Mouse (Mus musculus) neural tube, embryonic 11.5 days (tissue): ENCODE data around the gene Limd1. TPM values are rescaled to one million over a fixed set of nuclear protein-coding genes. Genes with fewer than 3 reads are reported as not detected.
A peak's percentile ranks its signal among the peaks of the same experiment; 100 is the strongest.

Source experiments
- ATAC-seq: fragments of 200-750 bp; cut with Nextera tagmentation; 2 replicates; pipeline ENCODE4 v1.8.0; 2017; ENCODE audit warnings: moderate number of reproducible peaks, mild to moderate bottlenecking, moderate TSS enrichment, moderate library complexity; ENCODE audit not compliant: insufficient read depth, low FRiP score, low TSS enrichment
- DNase-seq: peaks from one replicate; pipeline ENCODE4 v3.0.0-alpha.2; 2015; ENCODE audit warnings: low spot score
- H3K27ac ChIP-seq: fragments of 300-500 bp; sonication (generic); 2 replicates; pipeline ENCODE4 v1.5.1; 2014; ENCODE audit warnings: low read depth, mild to moderate bottlenecking, low read length
- H3K27me3 ChIP-seq: fragments of 300-500 bp; sonication (generic); 2 replicates; pipeline ENCODE4 v1.6.1; 2014; ENCODE audit warnings: mild to moderate bottlenecking, low read length, mixed read lengths; ENCODE audit not compliant: control insufficient read depth, insufficient read depth
- H3K36me3 ChIP-seq: fragments of 300-500 bp; sonication (generic); 2 replicates; pipeline ENCODE4 v1.6.1; 2014; ENCODE audit warnings: mild to moderate bottlenecking, low read length, moderate library complexity, mixed read lengths; ENCODE audit not compliant: control insufficient read depth, insufficient read depth
- H3K4me1 ChIP-seq: fragments of 300-500 bp; sonication (generic); 2 replicates; pipeline ENCODE4 v1.6.1; 2014; ENCODE audit warnings: low read length, mixed read lengths; ENCODE audit not compliant: control insufficient read depth, insufficient read depth
- H3K4me2 ChIP-seq: fragments of 300-500 bp; sonication (generic); 2 replicates; pipeline ENCODE4 v1.6.1; 2014; ENCODE audit warnings: low read depth, mild to moderate bottlenecking, moderate library complexity
- H3K4me3 ChIP-seq: fragments of 300-500 bp; sonication (generic); 2 replicates; pipeline ENCODE4 v1.5.1; 2014; ENCODE audit warnings: low read depth, low read length
- H3K9ac ChIP-seq: fragments of 300-500 bp; sonication (generic); 2 replicates; pipeline ENCODE4 v1.6.1; 2014; ENCODE audit warnings: mild to moderate bottlenecking, low read length
- H3K9me3 ChIP-seq: fragments of 300-500 bp; sonication (generic); 2 replicates; pipeline ENCODE4 v1.6.1; 2016; ENCODE audit warnings: low read length; ENCODE audit not compliant: control insufficient read depth
- WGBS: fragments of 180-500 bp; shearing (Covaris S2); extraction: QIAGEN DNeasy Blood & Tissue Kit; methylation state at CpG from one replicate; pipeline ENCODE4 v1.1.7; 2014; 5-methylcytosine and 5-hydroxymethylcytosine counted together
- polyA plus RNA-seq: library from polyadenylated mRNA; unstranded; fragments of >200 nt; fragmentation: Nextera tagmentation; extraction: Ambion mirVana; gene quantifications from 2 replicates; pipeline ENCODE4 v1.2.1, GENCODE M21; 2014

Gene Limd1
- polyA plus RNA-seq, 1 experiment from 2014 or later: 52.4 TPM

DNA sequence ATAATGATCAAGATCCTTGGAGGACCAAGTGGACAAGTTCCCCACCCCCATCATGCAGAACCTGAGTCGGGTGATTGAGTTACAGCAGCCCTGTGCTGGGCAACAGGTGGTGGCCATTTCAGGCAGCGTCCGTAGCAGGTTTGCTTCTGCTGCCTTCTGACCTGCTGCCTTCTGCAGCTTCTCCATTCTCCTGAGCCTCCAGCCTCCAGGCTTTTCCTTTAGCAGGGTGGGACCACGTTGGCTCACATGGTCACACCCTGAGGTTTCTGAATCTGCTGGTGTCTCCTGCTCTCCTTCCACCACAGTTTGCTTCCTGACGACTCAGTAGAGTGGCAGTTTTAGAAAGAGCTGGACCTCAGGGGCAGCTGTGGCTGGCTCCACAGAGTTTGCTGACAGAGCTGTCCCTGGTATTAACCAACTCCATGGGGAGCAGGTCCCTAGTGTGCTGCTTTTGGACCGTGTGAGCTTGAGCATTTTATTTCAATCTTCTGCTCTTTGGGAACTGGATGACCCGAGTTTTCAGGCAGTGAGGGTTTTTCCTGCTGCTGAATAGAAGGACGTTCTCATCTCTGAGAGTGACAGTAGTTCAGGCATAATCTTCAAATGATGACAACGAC, 11.3 kb downstream of the Limd1 start:
- no peak overlapping the region for H3K4me2 ChIP-seq
- no peaks in the 10 kb centered on the region; the same call in 1 of the 2 replicates for H3K36me3 ChIP-seq
- no peaks in the 10 kb centered on the region for H3K9me3 ChIP-seq
- 69% methylated on average over 9 of the region's 9 CpGs for WGBS
- H3K27ac ChIP-seq: no peak overlapping the region
- H3K4me3 ChIP-seq: no peak overlapping the region
- no peak for ATAC-seq
- H3K27me3 ChIP-seq: no peaks in the 10 kb centered on the region
- no peak overlapping the region for H3K9ac ChIP-seq
- DNase-seq: no peak
- no peaks in the 10 kb centered on the region for H3K4me1 ChIP-seq

GRCm38 (mm10) chr9:123490930-123491329, 12.4 kb downstream of the Limd1 start:
- no peaks in the 10 kb centered on the region for H3K9me3 ChIP-seq
- no peaks in the 10 kb centered on the region; the same call in 1 of the 2 replicates for H3K36me3 ChIP-seq
- DNase-seq (no peak), ATAC-seq (no peak)
- WGBS: 86% methylated on average over 5 of the region's 5 CpGs
- no peak overlapping the region for H3K4me3 ChIP-seq
- H3K27me3 ChIP-seq: no peaks in the 10 kb centered on the region
- no peak overlapping the region for H3K9ac ChIP-seq
- H3K4me1 ChIP-seq: no peaks in the 10 kb centered on the region
- no peak overlapping the region for H3K27ac ChIP-seq
- H3K4me2 ChIP-seq: no peak overlapping the region

DNA sequence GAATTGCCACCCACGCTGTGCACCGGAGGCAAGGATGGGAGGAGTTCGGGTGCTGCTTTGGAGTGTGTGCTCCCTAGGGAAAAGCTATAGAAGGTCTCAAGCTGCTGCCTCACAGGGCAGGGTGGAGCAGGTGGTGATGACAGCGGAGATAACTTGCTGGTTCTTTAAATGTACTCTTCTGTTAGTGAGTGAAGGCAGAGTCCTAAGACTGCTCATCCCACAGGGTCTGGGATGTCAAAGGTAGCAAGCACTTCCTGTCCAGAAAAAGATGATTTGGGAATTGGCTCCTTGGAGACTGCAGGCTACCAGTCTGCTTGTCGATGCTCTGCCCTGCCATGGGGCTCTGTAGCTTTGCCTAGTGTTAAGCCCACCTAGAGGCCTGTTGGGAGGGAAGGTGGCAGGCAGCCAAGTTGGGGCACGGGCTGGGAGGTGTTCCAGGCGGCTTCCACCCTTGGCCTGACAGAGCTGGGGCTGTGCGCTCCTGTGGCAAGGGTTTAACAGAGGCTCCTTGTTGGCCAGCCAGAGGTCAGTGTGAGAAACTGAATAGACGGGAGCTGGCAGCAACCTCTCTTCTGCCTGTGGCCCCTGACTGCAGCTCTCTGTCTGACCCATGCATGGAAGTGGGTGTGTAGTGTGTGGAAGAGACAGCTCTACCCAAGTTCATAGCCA, 13.5 kb downstream of the Limd1 start:
- Histone ChIP-seq H3K27ac (no peak overlapping the region), H3K36me3 (no peaks in the 10 kb centered on the region), H3K27me3 (no peaks in the 10 kb centered on the region), H3K9me3 (no peaks in the 10 kb centered on the region), H3K4me2 (no peak overlapping the region), H3K9ac (no peak overlapping the region), H3K4me3 (no peak overlapping the region), H3K4me1 (no peaks in the 10 kb centered on the region)
- ATAC-seq: no peak
- WGBS: 81% methylated on average over 9 of the region's 9 CpGs
- no peak for DNase-seq

GRCm38 (mm10) chr9:123496665-123497064, 18.2 kb downstream of the Limd1 start:
- 19% methylated on average over 13 of the region's 13 CpGs for WGBS
- DNase-seq: no peak

DNA sequence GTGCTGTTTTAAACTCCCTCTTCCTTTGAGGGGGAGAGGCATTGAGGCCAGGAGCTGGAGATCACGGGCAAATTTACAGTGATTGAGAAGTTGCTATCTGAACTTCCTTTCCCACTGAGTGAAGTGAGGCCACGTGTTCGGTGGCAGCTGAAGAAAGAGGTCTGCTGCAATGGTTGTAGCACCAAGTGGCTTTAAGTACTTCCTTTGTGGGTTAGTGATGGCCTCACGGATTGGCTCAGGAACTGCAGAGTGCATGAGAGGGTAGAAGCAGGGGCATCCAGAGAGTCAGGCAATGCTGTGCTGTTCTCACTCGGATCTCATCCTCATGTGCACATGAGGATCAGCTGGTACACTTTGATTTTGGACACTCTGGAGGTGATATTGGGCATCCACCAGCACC, 19.4 kb downstream of the Limd1 start:
- DNase-seq (no peak), ATAC-seq (no peak)
- H3K4me1 ChIP-seq: no peaks in the 10 kb centered on the region
- H3K4me3 ChIP-seq: no peak overlapping the region
- H3K27me3 ChIP-seq: no peaks in the 10 kb centered on the region
- no peak overlapping the region for H3K9ac ChIP-seq
- H3K36me3 ChIP-seq: peaks cover 2% of the 10 kb centered on the region; the same call in 1 of the 2 replicates
- H3K4me2 ChIP-seq: no peak overlapping the region
- 87% methylated on average over 5 of the region's 5 CpGs for WGBS
- no peaks in the 10 kb centered on the region for H3K9me3 ChIP-seq
- no peak overlapping the region for H3K27ac ChIP-seq

More at GRCm38 (mm10) chr9:123496665-123497064, 18.2 kb downstream of the Limd1 start:
- Histone ChIP-seq H3K9ac (no peak overlapping the region), H3K4me2 (no peak overlapping the region), H3K27me3 (no peaks in the 10 kb centered on the region), H3K4me1 (no peaks in the 10 kb centered on the region), H3K9me3 (no peaks in the 10 kb centered on the region), H3K36me3 (no peaks in the 10 kb centered on the region), H3K27ac (no peak overlapping the region), H3K4me3 (no peak overlapping the region)
- no peak for ATAC-seq

GRCm38 (mm10) chr9:123500480-123500879, 22.0 kb downstream of the Limd1 start:
- H3K9me3 ChIP-seq: no peaks in the 10 kb centered on the region
- no peak overlapping the region for H3K4me3 ChIP-seq
- H3K9ac ChIP-seq: no peak overlapping the region
- WGBS: 92% methylated on average over 4 of the region's 4 CpGs
- H3K27me3 ChIP-seq: no peaks in the 10 kb centered on the region
- peaks cover 2% of the 10 kb centered on the region; the same call in 1 of the 2 replicates for H3K36me3 ChIP-seq
- H3K4me1 ChIP-seq: no peaks in the 10 kb centered on the region
- H3K4me2 ChIP-seq: no peak overlapping the region
- DNase-seq: no peak
- ATAC-seq: no peak
- H3K27ac ChIP-seq: no peak overlapping the region

DNA sequence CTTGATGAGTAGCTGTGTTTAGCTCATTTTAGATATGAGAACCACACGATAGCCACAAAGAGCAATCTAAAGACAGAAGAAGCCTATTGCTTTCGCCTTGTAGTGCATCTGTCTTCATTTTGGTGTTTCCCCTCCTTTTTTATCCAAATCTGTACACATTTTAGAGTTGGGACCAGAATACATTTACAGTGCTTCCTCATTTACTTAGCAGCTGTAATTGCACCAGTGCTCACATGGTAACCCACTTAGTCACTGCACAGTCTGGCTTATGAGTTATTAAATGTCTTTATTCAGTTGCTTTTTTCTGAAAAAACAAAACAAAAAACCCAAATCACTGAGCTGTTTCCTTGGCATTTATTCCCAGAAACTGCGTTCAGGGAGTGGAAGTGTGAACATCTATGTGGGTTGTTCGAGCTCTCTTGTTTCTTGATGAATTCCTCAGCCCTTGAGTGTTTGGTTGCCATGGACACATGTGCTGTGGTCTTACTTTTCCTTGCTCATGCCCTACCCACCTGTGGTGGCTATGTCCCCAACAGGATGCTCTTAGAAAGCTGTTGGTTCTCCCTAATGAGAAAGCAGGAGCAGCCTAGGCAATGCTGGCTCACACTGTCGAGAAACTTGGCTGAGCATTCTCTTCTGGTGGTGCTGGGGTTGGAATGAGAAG, 24.8 kb downstream of the Limd1 start:
- WGBS: 86% methylated on average over 5 of the region's 5 CpGs

GRCm38 (mm10) chr9:123504325-123504724, 25.8 kb downstream of the Limd1 start:
- WGBS: 9% methylated on average over 2 of the region's 2 CpGs
- H3K27me3 ChIP-seq: no peaks in the 10 kb centered on the region
- no peak; the same call in 1 of the 2 replicates for ATAC-seq
- peak; percentile 53 for DNase-seq
- H3K9me3 ChIP-seq: no peaks in the 10 kb centered on the region
- peaks cover 2% of the 10 kb centered on the region; the same call in 1 of the 2 replicates for H3K36me3 ChIP-seq
- H3K4me2 ChIP-seq: no peak overlapping the region
- no peak overlapping the region for H3K27ac ChIP-seq
- no peak overlapping the region for H3K4me3 ChIP-seq
- no peak overlapping the region for H3K9ac ChIP-seq
- no peaks in the 10 kb centered on the region for H3K4me1 ChIP-seq

More for the DNA sequence above, 24.8 kb downstream of the Limd1 start:
- H3K36me3 ChIP-seq: peaks cover 2% of the 10 kb centered on the region; the same call in 1 of the 2 replicates
- H3K9me3 ChIP-seq: no peaks in the 10 kb centered on the region
- H3K27ac ChIP-seq: no peak overlapping the region
- H3K27me3 ChIP-seq: no peaks in the 10 kb centered on the region
- DNase-seq (no peak), ATAC-seq (no peak)
- no peak overlapping the region for H3K4me2 ChIP-seq
- no peaks in the 10 kb centered on the region for H3K4me1 ChIP-seq
- H3K9ac ChIP-seq: no peak overlapping the region
- H3K4me3 ChIP-seq: no peak overlapping the region
